Mouse (Mus musculus) B cell, adult 62 days (primary cell): Measurements from ENCODE around the gene Prr12. TPM values are rescaled to one million over a fixed set of nuclear protein-coding genes. Genes with fewer than 3 reads are reported as not detected.

Experiments
- total RNA-seq: library from RNA; stranded (reverse); gene quantifications from 4 replicates; pipeline ENCODE4 v1.2.4, GENCODE M21; 2023

Gene Prr12
- 69.9 to 75.6 TPM (median 73.7 TPM) in 4 replicates for total RNA-seq

DNA sequence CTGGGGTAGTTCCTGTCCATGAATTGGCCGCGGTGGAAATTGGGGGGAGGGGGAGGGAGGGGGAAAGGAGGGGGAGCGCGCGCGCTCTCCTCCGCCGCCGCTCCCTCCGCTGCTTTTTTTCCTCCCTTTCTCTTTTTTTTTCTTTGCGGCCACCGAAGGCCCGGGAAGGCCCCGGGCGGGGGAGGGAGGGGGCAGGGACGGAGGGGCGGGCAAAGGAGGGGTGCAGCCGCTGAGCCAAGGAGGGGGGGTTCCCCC is at the start of gene Prr12:
Prr12 (minus strand) TSS at position 20 of the 255 bp plus-strand sequence.

DNA sequence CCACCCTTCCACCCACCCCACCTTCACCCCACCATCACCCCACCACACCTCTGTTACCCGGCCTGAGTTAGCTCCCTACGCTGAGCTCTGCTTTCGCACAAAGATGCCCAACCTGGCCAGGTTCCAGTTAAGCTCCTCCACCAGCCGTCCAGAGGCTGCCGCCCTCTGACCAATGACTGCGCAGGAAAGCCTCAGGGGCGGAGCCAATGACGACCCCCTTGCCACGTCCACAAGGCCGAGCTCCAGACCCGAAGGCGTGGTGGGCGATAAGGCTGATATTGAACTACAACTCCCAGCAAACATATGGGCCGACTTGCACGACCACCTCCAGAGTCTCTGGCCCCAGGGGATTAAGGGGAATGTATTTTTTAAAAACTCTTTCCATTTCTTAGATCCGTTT is 39.4 kb upstream of the Prr12 start, which contains the start of gene Rcn3:
Rcn3 (minus strand) TSS at position 174 of the 400 bp plus-strand sequence.

DNA sequence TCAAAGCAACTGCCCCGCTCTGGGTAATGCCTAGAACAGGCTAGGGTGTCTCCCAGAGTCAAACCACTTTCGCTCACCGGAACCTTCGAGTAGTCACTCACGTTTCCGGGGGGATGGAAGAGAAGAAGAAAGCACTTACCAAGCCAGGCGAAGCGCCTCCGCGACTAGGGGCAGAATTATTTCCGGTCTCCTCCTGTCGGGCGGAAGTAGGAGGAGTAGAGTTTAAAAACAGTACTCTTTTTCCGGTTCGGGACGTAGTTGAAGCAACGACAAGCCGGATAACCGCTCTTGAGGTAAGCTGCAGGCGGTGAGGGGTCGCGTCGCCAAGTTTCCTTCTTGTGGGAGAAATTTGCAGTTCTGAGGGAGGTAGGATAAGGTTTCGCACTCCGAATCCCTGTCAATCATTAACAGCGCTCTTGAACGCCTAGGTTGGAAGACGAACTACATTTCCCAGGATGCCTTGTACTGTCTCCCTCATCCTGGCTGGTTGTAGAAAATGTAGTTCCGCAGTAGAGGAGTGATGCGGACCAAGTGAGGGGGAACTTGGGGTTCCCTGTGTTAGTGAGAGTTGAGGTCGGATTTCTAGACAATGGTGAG is 9.7 kb upstream of the Prr12 start, which contains the start of the genes Nosip and Prrg2:
Nosip (plus strand) TSS at position 191 of the 597 bp plus-strand sequence.
Prrg2 (minus strand) TSS at position 439 of the 597 bp plus-strand sequence.

DNA sequence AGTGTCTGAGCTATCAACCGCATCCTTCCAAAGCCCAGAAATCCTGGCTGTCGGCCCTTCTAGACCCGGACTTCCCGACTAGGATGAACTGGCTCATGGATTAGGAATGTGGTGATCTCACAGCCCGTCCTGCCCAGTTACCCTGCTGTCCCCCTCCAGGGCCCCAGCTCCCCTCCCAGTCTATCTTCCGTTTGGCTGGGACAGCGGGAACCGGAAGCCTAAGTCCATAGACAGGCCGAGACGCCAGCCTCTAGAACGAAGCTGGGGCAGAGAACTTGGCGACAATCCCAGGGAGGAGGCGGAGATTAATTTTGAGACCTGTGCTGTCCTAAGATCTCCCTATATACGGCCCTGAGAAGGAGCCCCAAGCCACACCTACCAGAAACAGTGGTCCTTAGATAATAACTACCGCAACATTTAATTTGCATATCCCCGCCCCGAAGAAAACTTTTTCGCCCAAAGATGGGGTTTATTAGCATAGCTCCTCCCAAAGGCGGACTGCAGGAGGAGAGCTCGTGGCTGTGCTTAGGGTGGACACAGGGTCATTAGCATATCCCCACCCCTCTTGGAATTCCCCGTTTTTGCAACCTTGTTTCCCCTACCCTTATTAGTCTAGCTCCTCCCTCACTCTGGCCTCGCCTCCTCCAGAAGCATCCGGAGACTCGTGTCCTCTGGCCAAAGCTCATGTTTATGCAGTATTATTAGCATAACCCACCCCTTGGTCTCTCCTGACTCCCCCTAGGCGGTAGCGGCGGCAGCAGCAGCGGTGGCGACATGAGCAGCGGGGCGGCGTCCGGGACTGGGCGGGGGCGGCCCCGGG is 35.2 kb downstream of the Prr12 start, which contains the start of gene Rras:
Rras (plus strand) TSS at position 720 of the 820 bp plus-strand sequence.

DNA sequence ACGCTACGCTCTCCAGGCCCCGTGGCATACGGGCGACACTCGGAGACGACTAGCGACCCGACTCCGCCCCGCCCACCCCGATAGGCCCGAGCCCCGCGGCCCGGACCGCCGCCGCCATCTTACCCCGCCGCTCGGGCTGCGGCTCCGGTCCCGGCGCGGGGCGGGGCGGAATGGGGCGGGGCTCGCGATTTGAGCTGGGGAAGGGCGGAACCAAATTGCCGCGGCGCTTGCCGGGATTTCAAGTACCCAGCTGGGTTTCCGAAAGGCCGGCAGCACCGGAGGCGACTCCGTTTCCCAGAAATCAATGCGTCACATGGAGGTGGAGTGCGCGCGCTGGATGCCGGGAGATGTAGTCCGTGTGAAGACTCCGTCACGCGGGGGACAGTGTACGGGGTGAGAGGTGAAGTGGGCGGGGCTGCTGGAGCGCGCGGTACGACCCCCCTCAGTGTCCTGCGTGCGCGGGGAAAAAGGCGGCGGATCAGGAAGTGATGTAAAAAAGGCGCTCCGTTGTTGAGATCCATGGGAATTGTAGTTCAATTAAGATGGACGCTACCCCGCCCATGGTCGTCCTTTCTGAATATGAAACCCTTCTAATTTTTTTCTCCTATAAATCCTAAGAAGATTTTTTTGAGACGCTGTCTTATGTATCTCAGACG is 36.6 kb downstream of the Prr12 start, which contains the start of gene Scaf1:
Scaf1 (minus strand) TSS at position 407 of the 656 bp plus-strand sequence.

DNA sequence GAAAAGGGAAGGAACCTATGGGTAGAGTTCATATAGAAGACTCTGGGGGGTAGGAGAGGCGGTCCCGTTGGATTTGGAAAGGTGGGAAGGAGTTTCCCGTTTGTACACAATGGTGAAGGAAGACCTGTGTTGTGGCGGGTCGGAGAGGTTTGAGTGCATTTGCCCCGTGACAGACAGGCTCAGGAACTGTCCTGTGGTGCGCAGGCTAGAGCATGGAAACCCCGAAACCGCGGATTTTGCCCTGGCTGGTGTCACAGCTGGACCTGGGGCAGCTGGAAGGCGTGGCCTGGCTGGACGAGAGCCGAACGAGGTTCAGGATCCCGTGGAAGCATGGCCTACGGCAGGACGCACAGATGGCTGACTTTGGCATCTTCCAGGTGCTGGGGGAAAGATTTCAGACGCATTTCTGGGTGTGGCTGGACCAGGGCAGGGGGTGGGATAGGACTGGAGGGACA is 54.2 kb downstream of the Prr12 start, which contains the start of gene Bcl2l12:
Bcl2l12 (minus strand) TSS at position 212 of the 455 bp plus-strand sequence.

DNA sequence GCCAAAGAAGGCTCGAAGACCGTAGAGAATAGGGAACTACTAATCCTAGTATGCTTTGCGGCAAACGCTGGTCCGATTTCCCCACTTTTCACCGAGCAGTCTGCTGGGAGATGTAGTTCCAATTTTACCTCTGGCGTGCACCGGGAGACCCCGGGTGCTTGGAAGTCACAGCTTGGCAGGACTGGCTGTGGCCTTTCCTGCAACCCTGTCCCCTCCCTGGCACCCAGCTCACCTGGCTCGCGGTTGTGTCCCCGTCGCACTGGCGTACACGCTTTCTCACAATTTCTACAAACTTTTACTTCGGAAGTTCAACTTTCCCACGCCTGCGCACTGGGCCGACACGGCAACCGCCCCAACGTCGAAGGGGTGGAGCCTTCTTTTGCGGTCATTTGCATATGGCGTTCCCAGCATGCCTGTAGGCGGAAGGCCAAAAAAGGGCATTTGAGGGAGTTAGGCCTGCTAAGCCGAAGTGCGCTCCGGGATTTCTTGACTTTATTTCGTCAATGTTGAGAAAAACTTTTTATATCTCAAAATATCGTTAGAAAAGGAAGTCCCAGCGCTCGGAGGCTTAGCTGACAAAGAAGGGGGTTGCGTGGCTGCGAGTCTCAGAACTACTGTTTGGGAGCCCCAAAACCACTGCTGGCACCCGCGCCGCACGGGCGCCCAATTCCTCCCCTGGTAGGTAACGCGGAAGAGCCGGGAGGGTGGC is 55.3 kb downstream of the Prr12 start, which contains the start of gene Irf3:
Irf3 (plus strand) TSS at position 418 of the 709 bp plus-strand sequence.

DNA sequence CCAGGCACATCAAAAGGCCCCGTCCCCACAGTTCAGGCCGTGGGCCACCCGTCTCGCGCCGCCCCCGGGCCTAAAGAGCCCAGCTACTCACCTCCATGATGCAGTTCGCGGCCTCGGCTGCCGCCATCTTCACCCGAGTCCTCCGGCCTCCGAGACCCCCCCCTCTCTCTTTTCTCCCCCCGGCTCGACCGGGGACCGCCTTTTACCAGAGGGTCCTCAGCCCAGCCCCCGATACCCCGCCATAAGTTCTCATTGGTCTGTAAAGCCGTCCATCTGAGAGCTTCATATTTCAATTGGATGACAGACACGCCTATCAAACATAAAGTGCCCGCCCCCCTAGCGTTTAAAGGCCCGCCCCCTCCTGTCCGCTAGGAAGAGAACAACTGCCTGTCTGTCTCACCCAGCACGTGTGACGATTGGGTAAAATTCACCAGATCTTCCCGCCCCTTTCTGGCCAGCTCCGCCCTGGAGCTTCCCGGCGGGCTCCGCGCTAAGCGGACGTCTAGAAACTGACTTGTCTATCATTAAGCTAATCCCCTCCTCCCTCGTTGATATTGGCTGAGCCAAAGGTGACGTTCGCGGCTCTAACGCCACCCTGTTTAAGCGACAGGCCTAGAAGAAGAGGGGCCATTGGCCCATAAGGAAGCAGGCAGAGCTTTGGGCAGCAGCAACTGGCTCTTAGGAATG is 66.3 kb downstream of the Prr12 start, which contains the start of gene Prmt1:
Prmt1 (minus strand) TSS at position 377 of the 687 bp plus-strand sequence.

Other genes with a start within 250 kb of the Prr12 start
- 38.1 to 43.6 TPM (median 42.2 TPM) in 4 replicates for gene Nup62, start 236.8 kb downstream of the Prr12 start, total RNA-seq
- gene Il4i1, start 236.5 kb downstream of the Prr12 start, total RNA-seq, result 107 to 141 TPM (median 132 TPM) in 4 replicates
- gene Atf5, start 236.2 kb downstream of the Prr12 start, total RNA-seq, result 4.4 to 5.2 TPM (median 4.4 TPM) in 4 replicates
- 29.9 to 41.1 TPM (median 31.8 TPM) in 4 replicates for gene Akt1s1, start 203.9 kb downstream of the Prr12 start, total RNA-seq
- 115 to 148 TPM (median 127 TPM) in 4 replicates for gene Tbc1d17, start 203.8 kb downstream of the Prr12 start, total RNA-seq
- gene Pnkp, start 195.7 kb downstream of the Prr12 start, total RNA-seq, result 67.9 to 83.2 TPM (median 71.0 TPM) in 4 replicates
- gene Ptov1, start 183.1 kb downstream of the Prr12 start, total RNA-seq, result 15.9 to 30.2 TPM (median 18.0 TPM) in 4 replicates
- 55.3 to 70.3 TPM (median 69.2 TPM) in 4 replicates for gene Med25, start 160.2 kb downstream of the Prr12 start, total RNA-seq
- 23.2 to 35.7 TPM (median 31.8 TPM) in 4 replicates for gene Fuz, start 156.8 kb downstream of the Prr12 start, total RNA-seq
- gene Ap2a1, start 123.4 kb downstream of the Prr12 start, total RNA-seq, result 80.9 to 89.4 TPM (median 83.8 TPM) in 4 replicates
- gene Tsks, start 109.7 kb downstream of the Prr12 start, total RNA-seq, result not detected in 4 replicates
- 0.60 TPM in 1 of 4 replicates, not detected in the others for gene Cpt1c, start 78.0 kb downstream of the Prr12 start, total RNA-seq
- gene Prmt1, start 66.3 kb downstream of the Prr12 start, total RNA-seq, result 144 to 150 TPM (median 149 TPM) in 4 replicates
- gene Irf3, start 55.2 kb downstream of the Prr12 start, total RNA-seq, result 149 to 182 TPM (median 160 TPM) in 4 replicates
- gene Bcl2l12, start 54.2 kb downstream of the Prr12 start, total RNA-seq, result 31.3 to 35.1 TPM (median 34.3 TPM) in 4 replicates
- 92.2 to 102 TPM (median 101 TPM) in 4 replicates for gene Scaf1, start 36.5 kb downstream of the Prr12 start, total RNA-seq
- gene Rras, start 34.9 kb downstream of the Prr12 start, total RNA-seq, result 13.1 to 16.8 TPM (median 14.4 TPM) in 4 replicates
- gene Nosip, start 9.5 kb upstream of the Prr12 start, total RNA-seq, result 51.4 to 59.1 TPM (median 57.5 TPM) in 4 replicates
- gene Prrg2, start 9.8 kb upstream of the Prr12 start, total RNA-seq, result 2.5 to 3.6 TPM (median 3.0 TPM) in 4 replicates
- 2.1 to 5.0 TPM (median 2.8 TPM) in 4 replicates for gene Rcn3, start 39.3 kb upstream of the Prr12 start, total RNA-seq
- gene Fcgrt, start 51.0 kb upstream of the Prr12 start, total RNA-seq, result 27.9 to 34.9 TPM (median 30.5 TPM) in 4 replicates
- 2,382 to 2,495 TPM (median 2,446 TPM) in 4 replicates for gene Rps11, start 71.6 kb upstream of the Prr12 start, total RNA-seq
- gene Rpl13a, start 75.9 kb upstream of the Prr12 start, total RNA-seq, result 4,153 to 4,573 TPM (median 4,453 TPM) in 4 replicates
- not detected in 4 replicates for gene Gm45713, start 83.3 kb upstream of the Prr12 start, total RNA-seq
- gene Flt3l, start 83.6 kb upstream of the Prr12 start, total RNA-seq, result 65.5 to 79.4 TPM (median 71.3 TPM) in 4 replicates
- gene Pih1d1, start 101.4 kb upstream of the Prr12 start, total RNA-seq, result 40.9 to 53.7 TPM (median 42.8 TPM) in 4 replicates
- 104 to 117 TPM (median 113 TPM) in 4 replicates for gene Aldh16a1, start 101.7 kb upstream of the Prr12 start, total RNA-seq
- not detected in 4 replicates for gene Slc17a7, start 111.1 kb upstream of the Prr12 start, total RNA-seq
- gene Gfy, start 126.7 kb upstream of the Prr12 start, total RNA-seq, result not detected in 4 replicates
- not detected in 4 replicates for gene Pth2, start 128.1 kb upstream of the Prr12 start, total RNA-seq
- gene Ccdc155, start 152.0 kb upstream of the Prr12 start, total RNA-seq, result 0.33 to 1.3 TPM (median 0.63 TPM) in 4 replicates
- gene Dkkl1, start 159.3 kb upstream of the Prr12 start, total RNA-seq, result 0.86 to 2.6 TPM (median 1.2 TPM) in 3 of 4 replicates, not detected in the other
- not detected in 4 replicates for gene Tead2, start 162.9 kb upstream of the Prr12 start, total RNA-seq
- gene Cd37, start 186.2 kb upstream of the Prr12 start, total RNA-seq, result 1,712 to 1,809 TPM (median 1,728 TPM) in 4 replicates
- gene Slc6a16, start 188.2 kb upstream of the Prr12 start, total RNA-seq, result not detected in 4 replicates
- gene Slc6a21, start 224.6 kb upstream of the Prr12 start, total RNA-seq, result 0.95 to 1.4 TPM (median 0.98 TPM) in 3 of 4 replicates, not detected in the other